Mouse (Mus musculus): ENCODE results near the gene Olfr935.

The Olfr935 gene

GRCm38 (mm10) chr9:38999583-38999982 is at the start of gene Olfr935:
TSS of gene Olfr935 (minus strand) at chr9:38999683.
- DNase-seq (ENCODE audit: low spot score in 2 of 2): no peak

- no peak for DNase-seq (ENCODE audit: low spot score in 2 of 2)
Measured at GRCm38 (mm10) chr9:39023277-39023676, 23.8 kb upstream of the Olfr935 start, which contains the start of gene Olfr146. TSS of gene Olfr146 (minus strand) at chr9:39023377.

- DNase-seq (ENCODE audit: low spot score in 2 of 2): no peak
Measured at GRCm38 (mm10) chr9:38988215-38988614, 11.3 kb downstream of the Olfr935 start, which contains the start of gene Olfr934. TSS of gene Olfr934 (minus strand) at chr9:38988315.

- DNase-seq (ENCODE audit: low spot score in 2 of 2): no peak
Measured at GRCm38 (mm10) chr9:38972013-38972412, 27.5 kb downstream of the Olfr935 start, which contains the start of gene Olfr933. TSS of gene Olfr933 (plus strand) at chr9:38972313.

GRCm38 (mm10) chr9:38954124-38954416 is 45.4 kb downstream of the Olfr935 start:
- DNase-seq (ENCODE audit: low spot score in 2 of 2): no peak

- DNase-seq (ENCODE audit: low spot score in 2 of 2): peak in 1 of 2 experiments; percentile 30
Measured at GRCm38 (mm10) chr9:38953401-38954123, 45.9 kb downstream of the Olfr935 start.

Data from right cerebral cortex, postnatal 36 days (tissue).